Mouse (Mus musculus) megakaryocyte, embryonic 14.5 days (primary cell): ENCODE results near the gene Nr3c2.

ENCODE experiments used
- FLI1 ChIP-seq: IDR thresholded peaks from 2 replicates; pipeline ENCODE4 v1.6.1; 2012; ENCODE audit warnings: low read length, inconsistent platforms, mixed read lengths
- GATA1 ChIP-seq: IDR thresholded peaks from 3 replicates; pipeline ENCODE4 v1.6.1; 2012; ENCODE audit warnings: mixed read lengths, low read length, inconsistent platforms, borderline replicate concordance

- TF ChIP-seq GATA1 (no peak), FLI1 (no peak)
Measured at GRCm38 (mm10) chr8:77262216-77263009, 363.2 kb downstream of the Nr3c2 start.
